Mouse (Mus musculus) hindbrain, postnatal 0 days (tissue): ENCODE results near the gene Kmo. TPM values are rescaled to one million over a fixed set of nuclear protein-coding genes. Genes with fewer than 3 reads are reported as not detected.

Experiments used
- ATAC-seq: fragments of 200-750 bp; cut with Nextera tagmentation; 2 replicates; pipeline ENCODE4 v1.8.0; 2017; ENCODE audit warnings: mild to moderate bottlenecking, moderate TSS enrichment, moderate library complexity
- DNase-seq: peaks from one replicate; pipeline ENCODE4 v3.0.0-alpha.2; 2015; ENCODE audit warnings: low spot score
- H3K27ac ChIP-seq: fragments of 300-500 bp; sonication (generic); 2 replicates; pipeline ENCODE4 v1.5.1; 2014; ENCODE audit warnings: mild to moderate bottlenecking
- H3K27me3 ChIP-seq: fragments of 300-500 bp; sonication (generic); 2 replicates; pipeline ENCODE4 v1.6.1; 2014; ENCODE audit warnings: low read length, mixed read lengths; ENCODE audit not compliant: insufficient read depth
- H3K36me3 ChIP-seq: fragments of 300-500 bp; sonication (generic); 2 replicates; pipeline ENCODE4 v1.6.1; 2014; ENCODE audit warnings: low read length, mixed read lengths; ENCODE audit not compliant: insufficient read depth
- H3K4me1 ChIP-seq: fragments of 300-500 bp; sonication (generic); 2 replicates; pipeline ENCODE4 v1.6.1; 2014; ENCODE audit warnings: antibody characterized with exemption, low read length, mixed read lengths; ENCODE audit not compliant: insufficient read depth
- H3K4me2 ChIP-seq: fragments of 300-500 bp; sonication (generic); 2 replicates; pipeline ENCODE4 v1.6.1; 2014; ENCODE audit warnings: low read depth, mild to moderate bottlenecking, low read length, moderate library complexity, mixed read lengths
- H3K4me3 ChIP-seq: fragments of 300-500 bp; sonication (generic); 2 replicates; pipeline ENCODE4 v1.5.1; 2014; ENCODE audit warnings: low read length
- H3K9ac ChIP-seq: fragments of 300-500 bp; sonication (generic); replicated peaks from 2 replicates; pipeline ENCODE4 v1.6.1; 2014; ENCODE audit warnings: mild to moderate bottlenecking, low read length, moderate library complexity, mixed read lengths
- H3K9me3 ChIP-seq: fragments of 300-500 bp; sonication (generic); 2 replicates; pipeline ENCODE4 v1.6.1; 2016; ENCODE audit warnings: low read length, mixed read lengths
- CTCF ChIP-seq: IDR thresholded peaks from 2 replicates; pipeline ENCODE4 v1.5.1; 2016; ENCODE audit warnings: antibody characterized with exemption, control low read depth, low read depth
- WGBS: fragments of 180-500 bp; shearing (Covaris S2); extraction: QIAGEN DNeasy Blood & Tissue Kit; methylation state at CpG from one replicate; pipeline ENCODE4 v1.1.7; 2014; 5-methylcytosine and 5-hydroxymethylcytosine counted together
- polyA plus RNA-seq: library from polyadenylated mRNA; unstranded; fragments of >200 nt; fragmentation: Nextera tagmentation; extraction: Ambion mirVana; gene quantifications from 2 replicates; pipeline ENCODE4 v1.2.1, GENCODE M21; 2015
- total RNA-seq: library from RNA; depleted of rRNA; stranded (reverse); fragments of >200 nt; gene quantifications from 2 replicates; pipeline ENCODE4 v1.2.3, GENCODE M21; 2014

Kmo gene
- total and polyA plus RNA-seq, 2 experiments from 2014 or later: 0.08 to 0.21 TPM

DNA sequence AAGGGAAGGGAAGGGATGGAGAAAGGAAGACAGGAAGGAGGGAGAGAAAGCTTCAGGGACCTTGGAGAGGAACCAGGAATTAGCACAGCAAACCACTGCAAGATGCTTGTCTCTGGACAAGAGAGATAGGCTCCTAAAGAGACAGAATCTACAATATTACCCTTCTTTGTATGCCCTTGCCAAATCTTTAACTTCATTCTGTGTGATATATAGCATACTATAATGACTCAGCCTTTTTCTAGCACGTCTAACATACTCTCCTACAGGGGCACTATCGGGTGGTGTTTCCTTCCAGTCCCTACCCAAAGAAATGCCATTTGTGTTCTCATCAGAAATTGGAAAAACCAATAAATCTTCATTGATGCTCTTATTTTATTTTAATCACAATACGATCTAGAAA lies 10.9 kb downstream of the Kmo start:
- Histone ChIP-seq H3K4me2 (no peak overlapping the region), H3K27me3 (no peaks in the 10 kb centered on the region), H3K4me1 (no peaks in the 10 kb centered on the region), H3K9ac (no peak overlapping the region), H3K36me3 (no peaks in the 10 kb centered on the region), H3K27ac (no peak overlapping the region), H3K4me3 (no peak overlapping the region), H3K9me3 (no peaks in the 10 kb centered on the region)
- DNase-seq (no peak), ATAC-seq (no peak)
- 89% methylated on average over 3 of the region's 3 CpGs for WGBS
- TF ChIP-seq CTCF: no peak

DNA sequence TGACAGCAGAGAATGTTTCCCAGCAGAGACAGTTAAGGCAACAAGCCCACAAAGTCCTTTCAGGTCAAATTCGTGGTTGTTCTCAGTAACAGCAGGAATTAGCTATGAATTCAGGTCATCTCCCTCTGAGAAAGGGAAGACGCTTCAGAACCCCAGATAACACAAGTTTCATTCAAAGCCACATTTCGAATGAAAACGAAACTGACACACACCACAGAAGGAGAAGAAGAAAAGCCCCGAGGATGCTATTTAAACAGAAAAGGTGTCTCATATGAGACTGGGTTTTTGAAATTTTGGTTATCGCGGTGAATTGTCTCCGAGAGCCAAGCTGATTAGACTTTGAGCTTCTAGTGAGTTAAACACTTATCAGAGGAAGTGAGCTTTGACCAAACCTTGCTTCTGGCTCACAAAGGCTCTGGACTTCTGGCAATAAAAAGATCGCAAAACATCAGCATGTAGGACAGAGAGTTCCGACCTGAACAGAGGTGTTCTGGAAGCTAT lies 11.6 kb downstream of the Kmo start:
- no peak for ATAC-seq
- H3K27me3 ChIP-seq: no peaks in the 10 kb centered on the region
- 81% methylated on average over 10 of the region's 10 CpGs for WGBS
- no peak overlapping the region for H3K9ac ChIP-seq
- no peak overlapping the region for H3K27ac ChIP-seq
- no peak overlapping the region for H3K4me2 ChIP-seq
- H3K4me1 ChIP-seq: no peaks in the 10 kb centered on the region
- H3K36me3 ChIP-seq: no peaks in the 10 kb centered on the region
- no peak overlapping the region for H3K4me3 ChIP-seq
- no peaks in the 10 kb centered on the region for H3K9me3 ChIP-seq
- no peak for TF ChIP-seq CTCF
- DNase-seq: no peak

DNA sequence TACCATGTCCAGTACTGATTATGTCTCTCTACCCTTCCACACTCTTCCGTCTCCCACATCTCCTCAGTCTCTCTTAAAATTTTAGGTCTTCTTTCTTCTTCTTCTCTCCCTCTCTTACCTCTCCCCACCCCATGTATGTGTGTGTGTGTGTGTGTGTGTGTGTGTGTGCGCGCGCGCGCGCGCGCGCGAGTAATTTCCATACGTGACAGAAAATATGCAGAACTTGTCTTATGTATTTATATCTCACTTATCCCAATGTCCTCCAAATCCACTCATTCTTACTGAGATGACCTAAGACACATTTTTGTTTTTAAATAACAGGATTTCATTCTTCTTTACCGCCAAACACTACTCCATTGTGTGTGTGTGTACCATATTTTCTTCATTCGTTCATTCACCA lies 12.3 kb downstream of the Kmo start:
- H3K27ac ChIP-seq: no peak overlapping the region
- H3K27me3 ChIP-seq: no peaks in the 10 kb centered on the region
- no peak overlapping the region for H3K4me3 ChIP-seq
- TF ChIP-seq CTCF: no peak
- H3K36me3 ChIP-seq: no peaks in the 10 kb centered on the region
- no peak for DNase-seq
- H3K9me3 ChIP-seq: no peaks in the 10 kb centered on the region
- ATAC-seq: no peak
- no peak overlapping the region for H3K9ac ChIP-seq
- WGBS: 96% methylated on average over 14 of the region's 14 CpGs
- no peaks in the 10 kb centered on the region for H3K4me1 ChIP-seq
- no peak overlapping the region for H3K4me2 ChIP-seq

DNA sequence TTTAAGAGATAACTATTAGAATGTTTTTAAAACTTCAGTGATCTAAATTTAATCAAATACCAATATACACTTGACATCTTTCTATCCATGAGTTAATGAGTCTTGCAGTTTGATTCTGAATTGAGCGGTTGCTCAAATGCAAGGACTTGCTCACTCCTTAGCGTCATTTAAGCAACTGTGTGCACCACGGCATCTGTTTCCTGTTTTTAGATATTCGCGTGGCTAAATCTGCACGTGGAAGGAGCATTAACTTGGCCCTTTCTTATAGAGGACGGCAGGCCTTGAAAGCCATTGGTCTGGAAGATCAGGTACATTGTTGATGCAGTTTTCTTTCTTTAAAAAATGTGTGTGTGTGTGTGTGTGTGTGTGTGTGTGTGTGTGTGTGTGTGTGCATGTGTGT lies 17.5 kb downstream of the Kmo start:
- 77% methylated on average over 7 of the region's 7 CpGs for WGBS
- Histone ChIP-seq H3K4me2 (no peak overlapping the region), H3K36me3 (no peaks in the 10 kb centered on the region), H3K4me1 (no peaks in the 10 kb centered on the region), H3K4me3 (no peak overlapping the region), H3K27ac (no peak overlapping the region), H3K27me3 (no peaks in the 10 kb centered on the region), H3K9me3 (no peaks in the 10 kb centered on the region), H3K9ac (no peak overlapping the region)
- no peak for DNase-seq
- ATAC-seq: no peak
- no peak for TF ChIP-seq CTCF

GRCm38 (mm10) chr1:175639072-175639471 lies 18.9 kb downstream of the Kmo start:
- Histone ChIP-seq H3K36me3 (no peaks in the 10 kb centered on the region), H3K27me3 (no peaks in the 10 kb centered on the region), H3K9ac (no peak overlapping the region), H3K4me3 (no peak overlapping the region), H3K9me3 (no peaks in the 10 kb centered on the region), H3K4me2 (no peak overlapping the region), H3K27ac (no peak overlapping the region), H3K4me1 (no peaks in the 10 kb centered on the region)
- TF ChIP-seq CTCF: no peak
- DNase-seq: no peak
- WGBS: 77% methylated on average over 7 of the region's 7 CpGs
- ATAC-seq: no peak

- no peaks in the 10 kb centered on the region for H3K27me3 ChIP-seq
- TF ChIP-seq CTCF: no peak
- no peaks in the 10 kb centered on the region for H3K36me3 ChIP-seq
Measured at GRCm38 (mm10) chr1:175640435-175641150, 20.4 kb downstream of the Kmo start.

GRCm38 (mm10) chr1:175643496-175644265 lies 23.5 kb downstream of the Kmo start:
- TF ChIP-seq CTCF: no peak
- Histone ChIP-seq H3K4me3 (no peak overlapping the region), H3K9me3 (no peaks in the 10 kb centered on the region), H3K9ac (no peak overlapping the region), H3K36me3 (no peaks in the 10 kb centered on the region), H3K27me3 (no peaks in the 10 kb centered on the region), H3K4me1 (no peaks in the 10 kb centered on the region), H3K27ac (no peak overlapping the region), H3K4me2 (no peak overlapping the region)
- WGBS: 79% methylated on average over 5 of the region's 5 CpGs
- ATAC-seq: no peak
- DNase-seq: no peak

More at GRCm38 (mm10) chr1:175640435-175641150, 20.4 kb downstream of the Kmo start:
- DNase-seq (no peak), ATAC-seq (no peak)
- Histone ChIP-seq H3K27ac (no peak overlapping the region), H3K9ac (no peak overlapping the region), H3K4me2 (no peak overlapping the region), H3K4me1 (no peaks in the 10 kb centered on the region), H3K4me3 (no peak overlapping the region), H3K9me3 (no peaks in the 10 kb centered on the region)
- 82% methylated on average over 6 of the region's 6 CpGs for WGBS
